Mouse (Mus musculus) liver, adult 2 months (tissue): Measurements from ENCODE around the gene Nedd4.

Experiments used
- CTCF ChIP-seq: fragments of 200-500 bp; IDR thresholded peaks from 2 replicates; pipeline ENCODE4 v1.5.1; 2011; ENCODE audit warnings: low read depth, low read length, control low read depth
- POLR2A ChIP-seq: fragments of 200-500 bp; IDR thresholded peaks from 2 replicates; pipeline ENCODE4 v1.6.1; 2011; ENCODE audit warnings: low read length, control low read depth; ENCODE audit not compliant: insufficient read depth; ENCODE audit errors: extremely low read depth

DNA sequence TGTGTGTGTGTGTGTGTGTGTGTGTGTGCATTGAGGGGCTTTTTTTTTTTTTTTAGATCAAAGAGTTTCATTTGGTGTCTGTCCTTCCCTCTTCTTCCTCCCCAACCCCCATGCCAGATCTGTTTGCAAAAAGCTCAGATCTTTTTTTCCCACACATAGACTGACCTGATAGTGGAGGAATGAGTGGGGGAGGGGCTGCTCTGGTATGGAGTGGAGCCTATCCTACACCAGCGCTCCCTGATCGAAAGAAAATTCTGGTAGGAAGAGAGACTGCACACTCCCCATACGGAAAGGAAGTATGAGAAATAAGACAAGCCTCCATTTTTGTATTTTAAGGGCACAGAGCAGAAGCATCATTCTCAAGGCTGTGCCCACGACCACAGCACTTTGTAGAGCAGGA lies 119.3 kb downstream of the Nedd4 start:
- TF ChIP-seq POLR2A (no peak), CTCF (no peak)
